Mouse (Mus musculus): ENCODE results near the gene Npm3. TPM values are rescaled to one million over a fixed set of nuclear protein-coding genes. Genes with fewer than 3 reads are reported as not detected.
A peak's percentile ranks its signal among the peaks of the same experiment; 100 is the strongest.

The Npm3 gene
- polyA plus RNA-seq, 1 experiment from 2014 or later = 12.0 TPM

DNA sequence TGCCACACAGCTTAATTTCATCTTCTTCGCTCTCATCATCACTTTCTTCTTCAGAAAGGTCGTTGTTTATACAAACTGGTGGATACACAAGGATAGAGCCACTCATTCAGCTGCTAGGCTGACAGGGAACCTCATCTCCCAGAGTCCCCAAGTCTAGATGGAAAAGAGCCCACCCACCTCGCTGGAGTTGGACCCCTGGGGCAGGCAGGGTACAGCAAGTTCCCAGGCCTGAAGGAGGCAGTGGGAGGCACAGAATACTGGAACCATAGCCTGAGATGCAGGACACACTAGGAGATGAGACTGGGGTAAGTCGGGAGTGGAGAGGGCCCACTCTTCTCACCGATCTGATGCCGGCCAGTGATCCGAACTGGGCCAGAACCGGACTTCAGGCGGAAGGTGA, 1.2 kb downstream of the Npm3 start:
- no peaks in the 10 kb centered on the region for H3K9me3 ChIP-seq
- 54% methylated on average over 9 of the region's 9 CpGs for WGBS
- peak overlapping the region; percentile 98 for H3K4me3 ChIP-seq
- peaks cover 25% of the 10 kb centered on the region for H3K36me3 ChIP-seq (replicated peaks)
- peaks cover 51% of the 10 kb centered on the region for H3K4me1 ChIP-seq
- H3K27ac ChIP-seq (replicated peaks) = no peak overlapping the region; the same call in 1 of the 2 replicates
- DNase-seq (ENCODE audit: low spot score) = no peak
- peaks cover 47% of the 10 kb centered on the region for H3K27me3 ChIP-seq (replicated peaks; ENCODE audit: low read depth, poor library complexity, severe bottlenecking)

DNA sequence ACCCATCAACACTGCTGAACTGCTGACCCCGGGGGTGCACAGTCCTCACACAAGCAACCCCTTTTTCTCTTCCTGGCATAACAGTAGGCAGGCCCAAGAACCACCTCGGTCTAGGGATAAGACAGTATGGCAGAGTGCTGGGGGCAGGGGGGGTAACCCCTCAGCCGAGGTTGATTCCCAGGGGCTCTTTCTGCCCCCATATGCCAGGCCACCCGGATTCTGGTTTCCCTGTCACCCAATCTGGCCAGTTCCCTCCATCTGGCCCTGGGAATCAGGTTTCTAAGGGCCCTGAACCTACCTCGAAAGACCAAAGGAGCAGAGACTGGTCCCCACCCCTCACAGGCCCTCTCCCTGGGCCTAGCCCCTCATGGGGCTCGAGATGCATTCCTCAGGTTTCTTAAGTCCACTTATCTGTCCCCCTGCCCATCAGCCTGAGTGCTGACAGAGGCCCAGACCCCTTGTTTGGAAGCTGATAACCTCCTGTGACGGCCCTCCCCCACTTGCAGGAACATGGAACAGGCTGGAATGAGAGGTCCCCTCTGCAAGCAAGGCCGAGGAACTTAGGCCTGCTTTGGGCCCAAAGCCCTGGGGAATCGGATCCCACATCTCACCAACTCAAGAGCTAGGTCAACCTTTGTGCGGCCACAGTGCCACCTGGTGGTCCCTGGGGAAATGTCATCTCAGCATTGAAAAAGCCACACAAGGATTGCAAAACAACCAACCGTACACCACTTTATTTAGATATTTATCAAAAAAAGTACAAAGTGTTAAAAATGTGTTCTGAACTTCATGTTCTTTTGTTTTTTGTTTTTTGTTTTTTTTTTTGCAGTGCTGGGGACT, 2.1 kb downstream of the Npm3 start:
- Histone ChIP-seq H3K27ac (replicated peaks) (no peak overlapping the region), H3K4me3 (peak overlapping the region; percentile 16; the same call in 1 of the 2 replicates), H3K36me3 (replicated peaks) (peaks cover 15% of the 10 kb centered on the region), H3K4me1 (peaks cover 60% of the 10 kb centered on the region), H3K27me3 (replicated peaks; ENCODE audit: low read depth, poor library complexity, severe bottlenecking) (peaks cover 56% of the 10 kb centered on the region), H3K9me3 (no peaks in the 10 kb centered on the region)
- peak; percentile 85 for DNase-seq (ENCODE audit: low spot score)
- 28% methylated on average over 11 of the region's 11 CpGs for WGBS

DNA sequence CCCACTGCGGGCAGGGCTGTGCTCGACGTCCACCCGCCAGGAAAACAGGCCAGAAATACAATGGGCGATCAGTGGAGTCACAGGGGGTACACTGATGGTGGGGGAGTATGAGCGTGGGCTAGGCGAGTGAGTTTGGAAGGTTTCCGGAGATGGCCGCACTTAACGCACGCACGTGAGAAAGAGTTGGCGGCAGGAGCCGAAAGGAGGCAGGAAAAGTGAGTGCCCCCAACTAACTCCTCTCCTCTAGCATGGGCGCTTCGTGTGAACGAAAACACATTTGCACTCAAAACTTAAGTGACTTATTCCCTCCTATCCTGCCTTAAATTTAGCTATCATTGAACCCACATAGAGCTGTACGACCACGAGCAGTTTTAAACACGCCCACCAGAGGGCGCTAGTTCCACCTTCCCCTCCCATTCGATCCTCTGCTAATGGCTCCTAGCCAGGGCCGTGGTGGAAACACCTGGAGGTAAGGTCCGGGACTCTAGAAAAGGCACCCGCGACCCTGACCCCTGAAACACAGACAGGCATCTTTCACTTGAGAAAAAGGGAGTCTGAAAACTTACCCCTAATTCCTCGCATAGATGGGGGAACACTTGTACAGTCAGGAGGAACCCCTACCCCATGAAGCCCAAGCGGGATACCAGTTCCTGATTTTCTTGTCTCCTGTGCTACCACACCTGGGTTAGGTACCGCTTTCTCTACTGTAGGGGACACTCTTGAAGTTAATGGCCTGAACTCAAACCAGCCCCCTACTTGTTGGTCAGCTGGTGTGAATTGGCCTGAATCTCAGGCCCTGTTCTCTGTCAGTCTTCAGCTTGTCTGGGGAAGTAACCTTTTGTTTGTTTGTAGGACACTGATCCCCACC, 3.0 kb downstream of the Npm3 start:
- H3K36me3 ChIP-seq (replicated peaks) = peaks cover 7% of the 10 kb centered on the region
- H3K27me3 ChIP-seq (replicated peaks; ENCODE audit: low read depth, poor library complexity, severe bottlenecking) = peaks cover 65% of the 10 kb centered on the region
- peaks cover 68% of the 10 kb centered on the region for H3K4me1 ChIP-seq
- H3K9me3 ChIP-seq = no peaks in the 10 kb centered on the region
- H3K27ac ChIP-seq (replicated peaks) = no peak overlapping the region
- 7% methylated on average over 29 of the region's 29 CpGs for WGBS
- H3K4me3 ChIP-seq = peak overlapping the region; percentile 34
- peak; percentile 83 for DNase-seq (ENCODE audit: low spot score)

GRCm38 (mm10) chr19:45745344-45746152, 3.8 kb downstream of the Npm3 start:
- peak; percentile 52 for DNase-seq (ENCODE audit: low spot score)
- peaks cover 72% of the 10 kb centered on the region for H3K4me1 ChIP-seq
- no peaks in the 10 kb centered on the region for H3K9me3 ChIP-seq
- H3K36me3 ChIP-seq (replicated peaks) = peaks cover 1% of the 10 kb centered on the region; the same call in 1 of the 2 replicates
- WGBS = 1% methylated on average over 32 of the region's 32 CpGs
- peaks cover 74% of the 10 kb centered on the region for H3K27me3 ChIP-seq (replicated peaks; ENCODE audit: low read depth, poor library complexity, severe bottlenecking)
- H3K27ac ChIP-seq (replicated peaks) = no peak overlapping the region
- peak overlapping the region; percentile 34 for H3K4me3 ChIP-seq

GRCm38 (mm10) chr19:45743619-45744018, 5.8 kb downstream of the Npm3 start:
- no peak for DNase-seq (ENCODE audit: low spot score)
- Histone ChIP-seq H3K36me3 (replicated peaks) (no peaks in the 10 kb centered on the region), H3K9me3 (no peaks in the 10 kb centered on the region), H3K4me1 (peaks cover 72% of the 10 kb centered on the region), H3K27me3 (replicated peaks; ENCODE audit: low read depth, poor library complexity, severe bottlenecking) (peaks cover 93% of the 10 kb centered on the region), H3K4me3 (peak overlapping the region; percentile 62; the same call in 1 of the 2 replicates), H3K27ac (replicated peaks) (no peak overlapping the region)
- 10% methylated on average over 7 of the region's 7 CpGs for WGBS

GRCm38 (mm10) chr19:45742984-45743575, 6.3 kb downstream of the Npm3 start:
- under 1% methylated on average over 21 of the region's 44 CpGs for WGBS
- DNase-seq (ENCODE audit: low spot score) = peak; percentile 58
- Histone ChIP-seq H3K4me1 (peaks cover 70% of the 10 kb centered on the region), H3K27me3 (replicated peaks; ENCODE audit: low read depth, poor library complexity, severe bottlenecking) (peaks cover 95% of the 10 kb centered on the region), H3K36me3 (replicated peaks) (no peaks in the 10 kb centered on the region), H3K9me3 (no peaks in the 10 kb centered on the region), H3K4me3 (peak overlapping the region; percentile 62), H3K27ac (replicated peaks) (no peak overlapping the region; the same call in 1 of the 2 replicates)

DNA sequence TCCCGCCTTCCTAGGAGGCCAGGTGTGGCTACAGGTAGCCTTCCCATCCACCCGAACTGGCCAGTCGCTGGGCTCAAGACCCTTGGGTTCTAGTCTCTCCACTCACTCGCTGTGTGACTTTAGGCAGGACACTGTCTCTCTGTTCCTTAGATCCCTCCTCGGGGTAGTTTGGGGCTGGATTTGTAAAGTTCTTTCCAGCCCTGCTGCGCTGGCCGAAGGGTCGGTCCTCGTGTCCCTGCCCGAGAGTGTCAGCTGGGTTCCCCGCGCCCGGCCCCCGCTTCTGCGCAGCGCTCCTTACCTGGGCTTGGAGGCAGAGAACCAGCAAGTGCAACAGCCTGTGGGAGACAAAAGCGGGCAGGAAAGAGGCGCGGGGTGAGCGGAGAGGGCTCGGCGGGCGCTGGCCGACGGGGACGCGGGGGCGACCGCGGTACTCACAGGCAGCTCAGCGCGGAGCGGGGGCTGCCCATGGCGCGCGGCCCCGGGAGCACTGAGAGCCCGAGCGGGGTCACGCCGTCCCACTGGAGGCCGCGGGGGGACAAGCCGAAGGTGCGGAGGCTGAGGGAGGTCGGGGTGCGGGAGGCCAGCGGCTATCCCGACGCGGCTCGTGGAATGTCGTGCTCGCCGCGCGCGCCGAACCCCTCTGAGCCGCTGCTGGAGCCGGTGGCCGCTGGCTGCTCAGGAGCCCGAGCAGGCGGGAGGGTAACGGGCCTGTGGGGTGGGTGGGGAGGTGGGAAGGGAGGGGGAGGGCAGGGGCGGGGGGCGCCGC, 7.0 kb downstream of the Npm3 start, which contains the start of gene Fgf8:
TSS of gene Fgf8 (minus strand) at position 698 of the 766 bp plus-strand sequence.
- H3K27me3 ChIP-seq (replicated peaks; ENCODE audit: low read depth, poor library complexity, severe bottlenecking) = peaks cover 100% of the 10 kb centered on the region
- peak; percentile 63 for DNase-seq (ENCODE audit: low spot score)
- under 1% methylated on average over 65 of the region's 68 CpGs for WGBS
- H3K27ac ChIP-seq (replicated peaks) = peak within 1 kb of the TSS; percentile 73
- H3K4me3 ChIP-seq = peak within 1 kb of the TSS; percentile 62
- no peaks in the 10 kb centered on the region for H3K36me3 ChIP-seq (replicated peaks)
- H3K4me1 ChIP-seq = peaks cover 73% of the 10 kb centered on the region
- no peaks in the 10 kb centered on the region for H3K9me3 ChIP-seq

- 1% methylated on average over 45 of the region's 45 CpGs for WGBS
- Histone ChIP-seq H3K27me3 (replicated peaks; ENCODE audit: low read depth, poor library complexity, severe bottlenecking) (peaks cover 100% of the 10 kb centered on the region), H3K9me3 (no peaks in the 10 kb centered on the region), H3K4me1 (peaks cover 73% of the 10 kb centered on the region), H3K27ac (replicated peaks) (peak overlapping the region; percentile 59), H3K4me3 (peak overlapping the region; percentile 62), H3K36me3 (replicated peaks) (no peaks in the 10 kb centered on the region)
- DNase-seq (ENCODE audit: low spot score) = peak; percentile 57
Measured at GRCm38 (mm10) chr19:45741431-45742217, 7.8 kb downstream of the Npm3 start.

- H3K4me3 ChIP-seq = peak overlapping the region; percentile 62
- WGBS = 1% methylated on average over 7 of the region's 7 CpGs
- H3K9me3 ChIP-seq = no peaks in the 10 kb centered on the region
- H3K27ac ChIP-seq (replicated peaks) = no peak overlapping the region
- DNase-seq (ENCODE audit: low spot score) = peak; percentile 48
- peaks cover 69% of the 10 kb centered on the region for H3K4me1 ChIP-seq
- no peaks in the 10 kb centered on the region for H3K36me3 ChIP-seq (replicated peaks)
- H3K27me3 ChIP-seq (replicated peaks; ENCODE audit: low read depth, poor library complexity, severe bottlenecking) = peaks cover 100% of the 10 kb centered on the region
Measured at GRCm38 (mm10) chr19:45740817-45741216, 8.6 kb downstream of the Npm3 start.

DNA sequence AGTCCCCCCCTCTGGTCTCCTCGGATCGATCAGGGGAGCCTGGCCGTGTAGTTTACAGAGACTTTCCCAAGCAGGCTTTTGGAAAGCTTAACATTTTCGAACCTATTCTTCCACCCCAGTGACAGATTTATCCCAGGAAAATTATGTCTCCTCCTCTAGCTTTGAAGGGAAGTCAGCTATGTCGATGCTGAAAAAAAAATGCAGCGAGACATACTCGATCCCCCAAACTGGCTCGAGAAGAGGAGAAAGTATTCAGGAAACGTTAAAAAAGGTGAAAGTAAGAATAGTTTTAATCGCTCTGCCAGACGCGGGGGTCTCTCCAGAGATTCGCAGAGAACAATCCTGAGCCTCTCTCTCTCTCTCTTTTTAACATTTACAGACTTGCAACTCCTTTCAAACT, 9.2 kb downstream of the Npm3 start:
- 4% methylated on average over 13 of the region's 13 CpGs for WGBS
- peaks cover 100% of the 10 kb centered on the region for H3K27me3 ChIP-seq (replicated peaks; ENCODE audit: low read depth, poor library complexity, severe bottlenecking)
- H3K9me3 ChIP-seq = no peaks in the 10 kb centered on the region
- H3K4me3 ChIP-seq = peak overlapping the region; percentile 62
- H3K27ac ChIP-seq (replicated peaks) = peak overlapping the region; percentile 44; the same call in 1 of the 2 replicates
- DNase-seq (ENCODE audit: low spot score) = no peak
- peaks cover 68% of the 10 kb centered on the region for H3K4me1 ChIP-seq
- no peaks in the 10 kb centered on the region for H3K36me3 ChIP-seq (replicated peaks)
